Mouse (Mus musculus) bone marrow, adult 2 months (tissue): ENCODE data around the gene Nmi.

Experiments
- CTCF ChIP-seq: fragments of 200-500 bp; IDR thresholded peaks from 2 replicates; pipeline ENCODE4 v1.5.1; 2011; ENCODE audit warnings: low read length, control low read depth; ENCODE audit not compliant: control insufficient read depth, insufficient read depth
- POLR2A ChIP-seq: fragments of 200-500 bp; IDR thresholded peaks from 2 replicates; pipeline ENCODE4 v1.6.1; 2011; ENCODE audit warnings: low read depth, mild to moderate bottlenecking, control low read depth, low read length, borderline replicate concordance; ENCODE audit not compliant: control insufficient read depth

- TF ChIP-seq CTCF, result no peak
- TF ChIP-seq POLR2A, result no peak
Observed at GRCm38 (mm10) chr2:51972142-51972541, 1.2 kb downstream of the Nmi start.
